Mouse (Mus musculus) neural tube, embryonic 11.5 days (tissue): ENCODE measurements around the gene Rac1. TPM values are rescaled to one million over a fixed set of nuclear protein-coding genes. Genes with fewer than 3 reads are reported as not detected.

Source experiments
- ATAC-seq: fragments of 200-750 bp; cut with Nextera tagmentation; 2 replicates; pipeline ENCODE4 v1.8.0; 2017; ENCODE audit warnings: moderate number of reproducible peaks, mild to moderate bottlenecking, moderate TSS enrichment, moderate library complexity; ENCODE audit not compliant: insufficient read depth, low FRiP score, low TSS enrichment
- DNase-seq: peaks from one replicate; pipeline ENCODE4 v3.0.0-alpha.2; 2015; ENCODE audit warnings: low spot score
- H3K27ac ChIP-seq: fragments of 300-500 bp; sonication (generic); 2 replicates; pipeline ENCODE4 v1.5.1; 2014; ENCODE audit warnings: low read depth, mild to moderate bottlenecking, low read length
- H3K27me3 ChIP-seq: fragments of 300-500 bp; sonication (generic); 2 replicates; pipeline ENCODE4 v1.6.1; 2014; ENCODE audit warnings: mild to moderate bottlenecking, low read length, mixed read lengths; ENCODE audit not compliant: control insufficient read depth, insufficient read depth
- H3K36me3 ChIP-seq: fragments of 300-500 bp; sonication (generic); 2 replicates; pipeline ENCODE4 v1.6.1; 2014; ENCODE audit warnings: mild to moderate bottlenecking, low read length, moderate library complexity, mixed read lengths; ENCODE audit not compliant: control insufficient read depth, insufficient read depth
- H3K4me1 ChIP-seq: fragments of 300-500 bp; sonication (generic); 2 replicates; pipeline ENCODE4 v1.6.1; 2014; ENCODE audit warnings: low read length, mixed read lengths; ENCODE audit not compliant: control insufficient read depth, insufficient read depth
- H3K4me2 ChIP-seq: fragments of 300-500 bp; sonication (generic); 2 replicates; pipeline ENCODE4 v1.6.1; 2014; ENCODE audit warnings: low read depth, mild to moderate bottlenecking, moderate library complexity
- H3K4me3 ChIP-seq: fragments of 300-500 bp; sonication (generic); 2 replicates; pipeline ENCODE4 v1.5.1; 2014; ENCODE audit warnings: low read depth, low read length
- H3K9ac ChIP-seq: fragments of 300-500 bp; sonication (generic); 2 replicates; pipeline ENCODE4 v1.6.1; 2014; ENCODE audit warnings: mild to moderate bottlenecking, low read length
- H3K9me3 ChIP-seq: fragments of 300-500 bp; sonication (generic); 2 replicates; pipeline ENCODE4 v1.6.1; 2016; ENCODE audit warnings: low read length; ENCODE audit not compliant: control insufficient read depth
- WGBS: fragments of 180-500 bp; shearing (Covaris S2); extraction: QIAGEN DNeasy Blood & Tissue Kit; methylation state at CpG from one replicate; pipeline ENCODE4 v1.1.7; 2014; 5-methylcytosine and 5-hydroxymethylcytosine counted together
- polyA plus RNA-seq: library from polyadenylated mRNA; unstranded; fragments of >200 nt; fragmentation: Nextera tagmentation; extraction: Ambion mirVana; gene quantifications from 2 replicates; pipeline ENCODE4 v1.2.1, GENCODE M21; 2014

Rac1 gene
- polyA plus RNA-seq, 1 experiment from 2014 or later: 519 TPM

DNA sequence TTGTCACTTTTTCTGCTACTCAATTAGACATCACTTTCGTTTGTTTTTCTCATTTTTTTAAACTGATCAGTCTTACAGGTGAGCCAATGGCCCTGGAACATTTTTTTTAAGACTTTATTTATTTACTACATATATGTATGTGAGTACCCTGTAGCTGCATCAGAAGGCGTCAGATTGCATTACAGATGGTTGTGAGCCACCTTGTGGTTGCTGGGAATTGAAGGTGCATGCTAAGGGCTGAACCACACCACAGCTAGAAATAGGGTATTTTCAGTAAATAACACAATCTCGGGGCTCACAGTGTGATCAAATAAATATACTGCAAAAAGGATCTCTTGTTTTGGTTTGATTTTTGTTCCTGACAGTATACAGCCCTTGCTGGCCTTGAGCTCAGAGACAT is 30.4 kb downstream of the Rac1 start:
- Histone ChIP-seq H3K9ac (no peak overlapping the region), H3K27ac (no peak overlapping the region), H3K4me2 (no peak overlapping the region), H3K4me3 (no peak overlapping the region), H3K36me3 (no peaks in the 10 kb centered on the region), H3K27me3 (no peaks in the 10 kb centered on the region), H3K9me3 (no peaks in the 10 kb centered on the region), H3K4me1 (no peaks in the 10 kb centered on the region)
- WGBS: 85% methylated on average over 3 of the region's 3 CpGs
- ATAC-seq (no peak), DNase-seq (no peak)

DNA sequence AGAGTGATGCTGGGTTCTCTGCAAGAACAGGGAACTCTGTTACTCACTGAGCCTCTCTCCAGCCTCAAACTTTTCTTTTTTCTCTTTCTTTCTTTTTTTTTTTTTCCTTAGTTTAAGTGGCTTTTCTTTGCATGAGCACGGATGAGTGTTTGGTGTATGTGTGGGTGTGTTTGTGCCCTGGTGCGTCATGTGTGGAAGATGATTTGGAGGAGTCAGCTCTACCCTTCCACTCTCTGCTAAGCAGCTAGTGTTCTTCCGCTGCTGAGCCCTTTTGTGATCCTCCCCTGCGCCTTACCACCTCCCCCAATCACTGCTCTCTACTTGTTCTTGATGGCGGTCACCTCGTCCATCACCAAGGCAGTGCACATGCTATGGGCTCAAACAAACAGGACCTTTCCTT is 32.1 kb downstream of the Rac1 start:
- no peak overlapping the region for H3K27ac ChIP-seq
- H3K9me3 ChIP-seq: no peaks in the 10 kb centered on the region
- no peak overlapping the region for H3K4me3 ChIP-seq
- no peak overlapping the region for H3K9ac ChIP-seq
- DNase-seq (no peak), ATAC-seq (no peak)
- H3K4me1 ChIP-seq: no peaks in the 10 kb centered on the region
- H3K4me2 ChIP-seq: no peak overlapping the region
- no peaks in the 10 kb centered on the region for H3K27me3 ChIP-seq
- H3K36me3 ChIP-seq: no peaks in the 10 kb centered on the region
- WGBS: 93% methylated on average over 6 of the region's 6 CpGs

DNA sequence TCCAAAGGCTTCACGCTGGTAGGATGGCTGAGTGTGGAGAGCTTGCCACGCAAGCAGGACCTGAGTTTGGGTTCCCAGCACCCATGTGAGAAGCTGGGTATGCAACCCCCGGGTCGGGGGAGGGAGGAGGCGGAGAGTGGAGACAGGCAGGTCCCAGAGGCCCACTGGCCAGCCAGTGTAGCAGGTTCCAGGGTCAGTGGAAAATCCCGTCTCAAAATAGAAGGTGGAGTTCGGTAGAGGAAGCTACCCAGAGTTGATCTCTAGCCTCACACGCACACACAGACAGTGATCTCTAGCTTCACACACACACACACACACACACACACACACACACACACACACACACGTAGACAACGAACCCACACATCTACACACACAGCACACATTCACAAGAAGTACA is 34.7 kb downstream of the Rac1 start:
- Histone ChIP-seq H3K4me2 (no peak overlapping the region), H3K36me3 (peaks cover 2% of the 10 kb centered on the region; the same call in 1 of the 2 replicates), H3K4me3 (no peak overlapping the region), H3K27me3 (no peaks in the 10 kb centered on the region), H3K9ac (no peak overlapping the region), H3K27ac (no peak overlapping the region), H3K9me3 (no peaks in the 10 kb centered on the region), H3K4me1 (no peaks in the 10 kb centered on the region)
- no peak for ATAC-seq
- WGBS: 94% methylated on average over 10 of the region's 10 CpGs
- no peak for DNase-seq

DNA sequence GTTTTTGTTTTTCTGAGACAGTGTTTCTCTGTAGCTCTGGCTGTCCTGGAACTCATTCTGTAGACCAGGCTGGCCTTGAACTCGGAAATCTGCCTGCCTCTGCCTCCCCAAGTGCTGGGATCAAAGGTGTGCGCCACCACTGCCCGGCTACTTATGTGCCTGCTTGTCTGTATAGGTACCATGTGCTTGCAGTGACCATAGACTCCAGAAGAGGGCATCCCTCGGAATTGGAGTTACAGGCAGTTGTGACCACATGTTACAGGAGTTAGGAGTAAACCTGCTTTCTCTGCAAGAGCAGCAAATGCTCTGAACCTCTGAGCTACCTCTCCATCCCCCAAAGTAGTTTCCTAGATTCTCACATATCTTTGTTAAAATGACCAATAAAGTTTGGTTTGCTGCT is 36.1 kb downstream of the Rac1 start:
- Histone ChIP-seq H3K9me3 (no peaks in the 10 kb centered on the region), H3K36me3 (peaks cover 4% of the 10 kb centered on the region; the same call in 1 of the 2 replicates), H3K9ac (no peak overlapping the region), H3K27ac (no peak overlapping the region), H3K27me3 (no peaks in the 10 kb centered on the region), H3K4me2 (no peak overlapping the region), H3K4me1 (no peaks in the 10 kb centered on the region), H3K4me3 (no peak overlapping the region)
- DNase-seq (no peak), ATAC-seq (no peak)
- 85% methylated on average over 4 of the region's 4 CpGs for WGBS

DNA sequence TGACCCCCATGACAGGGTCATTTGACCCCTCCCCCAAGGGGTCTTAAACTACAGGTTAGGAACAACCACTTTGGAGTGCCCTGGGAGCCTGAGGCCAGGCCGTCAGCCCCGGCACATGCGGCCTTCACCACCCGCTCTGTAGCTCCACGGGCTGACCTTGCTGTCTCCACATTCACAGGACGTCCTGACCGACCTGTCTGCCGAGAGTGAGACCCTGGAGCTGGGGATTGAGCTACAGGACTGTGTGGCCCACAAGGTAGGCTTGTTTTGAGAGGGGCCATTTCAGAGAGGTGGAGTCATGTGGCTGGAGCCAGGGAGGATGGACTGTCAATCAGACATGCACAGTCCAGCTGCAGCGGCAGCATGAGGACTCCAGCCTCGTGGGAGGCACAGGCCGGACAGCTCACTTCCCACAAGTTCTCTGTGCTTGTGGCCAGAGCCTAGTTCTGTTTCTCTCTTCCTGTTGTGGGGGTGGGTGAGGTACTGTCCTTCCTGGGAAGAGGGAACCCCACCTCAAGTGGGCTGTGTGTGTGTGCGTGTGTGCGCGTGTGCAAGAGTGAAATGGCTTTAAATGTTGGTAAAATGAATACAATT is 38.0 kb downstream of the Rac1 start:
- ATAC-seq (no peak), DNase-seq (no peak)
- H3K9ac ChIP-seq: no peak overlapping the region
- no peaks in the 10 kb centered on the region for H3K9me3 ChIP-seq
- H3K36me3 ChIP-seq: peaks cover 4% of the 10 kb centered on the region; the same call in 1 of the 2 replicates
- no peak overlapping the region for H3K27ac ChIP-seq
- H3K27me3 ChIP-seq: no peaks in the 10 kb centered on the region
- no peak overlapping the region for H3K4me3 ChIP-seq
- no peaks in the 10 kb centered on the region for H3K4me1 ChIP-seq
- no peak overlapping the region for H3K4me2 ChIP-seq
- WGBS: 93% methylated on average over 14 of the region's 14 CpGs

DNA sequence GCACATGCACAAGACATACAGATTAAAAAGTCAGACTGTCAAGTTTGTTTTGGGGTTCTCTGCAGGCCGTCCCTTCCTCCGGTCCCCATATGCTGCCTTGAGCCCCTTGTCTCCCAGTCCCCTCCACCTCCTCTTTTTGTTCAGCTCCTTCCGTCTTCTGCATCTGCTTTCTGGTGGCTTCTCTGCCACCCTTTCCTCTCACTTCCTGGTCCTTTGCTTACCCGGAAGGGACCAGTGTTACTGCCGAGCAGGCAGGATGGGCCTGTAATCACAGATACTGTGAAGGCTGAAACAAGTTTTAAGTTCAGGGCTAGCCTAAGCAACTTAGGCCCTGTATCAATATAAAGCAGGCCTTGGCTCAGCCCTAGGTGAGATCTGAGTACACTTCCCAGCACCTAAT is 39.8 kb downstream of the Rac1 start:
- DNase-seq: no peak
- Histone ChIP-seq H3K27me3 (no peaks in the 10 kb centered on the region), H3K4me3 (no peak overlapping the region), H3K27ac (no peak overlapping the region), H3K4me2 (no peak overlapping the region), H3K9ac (no peak overlapping the region), H3K9me3 (no peaks in the 10 kb centered on the region), H3K36me3 (peaks cover 8% of the 10 kb centered on the region; the same call in 1 of the 2 replicates), H3K4me1 (no peaks in the 10 kb centered on the region)
- WGBS: 90% methylated on average over 5 of the region's 5 CpGs
- no peak for ATAC-seq

DNA sequence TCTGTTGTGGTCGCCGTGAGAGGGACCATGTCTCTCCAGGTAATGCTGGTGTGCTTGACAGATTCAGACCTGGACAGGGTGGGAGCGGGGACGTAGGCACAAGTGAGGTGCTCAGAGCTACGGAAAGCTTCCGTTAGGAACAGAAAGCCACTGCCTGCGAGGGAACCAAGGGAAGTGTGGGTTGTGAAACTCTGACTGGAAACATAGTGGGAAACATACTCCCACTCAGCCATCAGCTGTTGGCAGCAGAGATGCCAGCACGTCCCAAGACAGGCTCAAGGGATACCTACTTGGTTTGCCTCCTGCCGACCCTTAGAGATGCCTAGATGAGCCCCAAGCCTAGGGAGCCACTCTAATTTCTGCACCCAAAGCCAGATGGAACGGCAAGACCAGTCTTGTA is 40.6 kb downstream of the Rac1 start:
- no peaks in the 10 kb centered on the region for H3K9me3 ChIP-seq
- 90% methylated on average over 10 of the region's 10 CpGs for WGBS
- DNase-seq (no peak), ATAC-seq (no peak)
- H3K9ac ChIP-seq: no peak overlapping the region
- peaks cover 8% of the 10 kb centered on the region; the same call in 1 of the 2 replicates for H3K36me3 ChIP-seq
- H3K27me3 ChIP-seq: no peaks in the 10 kb centered on the region
- no peaks in the 10 kb centered on the region for H3K4me1 ChIP-seq
- no peak overlapping the region for H3K4me2 ChIP-seq
- no peak overlapping the region for H3K4me3 ChIP-seq
- H3K27ac ChIP-seq: no peak overlapping the region

DNA sequence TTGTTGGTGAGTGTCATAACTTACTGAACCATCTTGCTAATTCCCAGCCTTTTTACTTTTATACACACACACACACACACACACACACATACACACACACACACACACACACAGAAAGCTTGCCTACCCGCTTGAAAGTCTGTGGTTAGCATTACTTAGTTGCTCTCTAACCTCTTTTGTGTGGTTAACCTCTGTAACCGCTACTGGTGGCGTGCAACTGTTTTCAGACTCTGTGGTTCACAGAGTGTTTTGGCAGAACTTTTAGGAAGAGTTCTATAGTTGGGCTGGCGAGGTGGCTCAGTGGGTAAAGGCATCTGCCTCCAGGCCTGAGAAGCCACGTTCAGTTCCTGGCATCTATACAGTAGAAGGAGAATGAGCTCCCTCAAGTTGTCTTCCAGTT is 42.9 kb downstream of the Rac1 start:
- Histone ChIP-seq H3K36me3 (peaks cover 7% of the 10 kb centered on the region; the same call in 1 of the 2 replicates), H3K4me3 (no peak overlapping the region), H3K27ac (no peak overlapping the region), H3K9me3 (no peaks in the 10 kb centered on the region), H3K4me1 (no peaks in the 10 kb centered on the region), H3K9ac (no peak overlapping the region), H3K27me3 (no peaks in the 10 kb centered on the region), H3K4me2 (no peak overlapping the region)
- DNase-seq (no peak), ATAC-seq (no peak)
- 87% methylated on average over 5 of the region's 5 CpGs for WGBS

DNA sequence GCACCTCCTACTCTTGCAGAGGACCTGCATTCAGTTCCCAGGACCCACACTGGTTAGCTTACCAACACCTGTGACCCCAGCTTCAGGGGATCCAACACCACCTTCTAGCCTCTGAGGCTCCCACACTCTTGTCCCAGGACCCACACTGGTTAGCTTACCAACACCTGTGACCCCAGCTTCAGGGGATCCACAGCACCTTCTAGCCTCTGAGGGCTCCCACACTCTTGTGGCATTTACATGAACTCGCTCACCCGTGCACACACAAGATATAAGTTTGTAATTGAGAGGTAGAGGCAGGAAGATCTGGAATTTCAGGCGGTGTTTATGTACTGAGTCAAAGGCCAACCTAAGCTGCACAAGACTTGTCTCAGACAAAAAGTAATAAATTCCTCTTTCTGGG is 49.9 kb downstream of the Rac1 start:
- Histone ChIP-seq H3K4me3 (no peak overlapping the region), H3K4me2 (no peak overlapping the region), H3K36me3 (peaks cover 16% of the 10 kb centered on the region), H3K27me3 (no peaks in the 10 kb centered on the region), H3K9ac (no peak overlapping the region), H3K9me3 (no peaks in the 10 kb centered on the region), H3K27ac (no peak overlapping the region), H3K4me1 (no peaks in the 10 kb centered on the region)
- no peak for DNase-seq
- ATAC-seq: no peak
- 97% methylated on average over 3 of the region's 3 CpGs for WGBS
